Mouse (Mus musculus) kidney, adult 9 months (tissue): Measurements from ENCODE around the gene 2700049A03Rik.

Experiments
- DNase-seq: peaks from one replicate; pipeline ENCODE4 v3.0.0; 2022

2700049A03Rik gene

DNA sequence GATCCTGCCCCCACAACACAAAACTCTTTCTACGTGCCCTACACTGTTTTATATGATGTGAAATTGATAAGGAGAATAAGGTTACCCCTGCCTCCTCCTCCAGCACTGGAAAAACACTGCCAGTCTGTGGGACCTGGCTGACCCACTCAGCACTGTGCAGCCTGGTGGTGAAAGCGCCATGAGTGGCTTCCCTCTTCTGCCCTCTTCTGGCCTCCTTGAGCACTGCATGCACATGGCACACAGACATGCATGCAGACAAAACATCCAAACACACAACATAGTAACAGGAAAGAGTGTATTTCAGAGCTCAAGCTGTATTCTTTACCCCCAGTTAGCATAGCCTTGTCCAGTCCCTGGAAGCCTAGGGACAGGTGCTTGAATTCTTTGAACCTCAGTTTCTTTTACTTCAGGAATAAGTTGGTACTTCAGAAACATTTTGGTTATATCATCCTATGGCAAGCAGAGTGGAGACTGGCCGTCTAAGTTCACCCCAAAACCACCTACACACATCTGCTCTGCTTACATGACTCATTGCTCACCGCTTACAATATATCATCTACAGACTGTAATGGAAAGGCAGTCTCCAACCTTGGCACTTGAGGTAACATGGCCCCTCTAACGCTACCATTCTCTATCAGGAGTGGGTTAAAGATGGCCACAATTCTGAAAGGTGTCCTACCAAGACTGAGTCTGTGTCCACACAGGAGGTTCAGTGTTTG lies 138.0 kb downstream of the 2700049A03Rik start:
- no peak for DNase-seq

DNA sequence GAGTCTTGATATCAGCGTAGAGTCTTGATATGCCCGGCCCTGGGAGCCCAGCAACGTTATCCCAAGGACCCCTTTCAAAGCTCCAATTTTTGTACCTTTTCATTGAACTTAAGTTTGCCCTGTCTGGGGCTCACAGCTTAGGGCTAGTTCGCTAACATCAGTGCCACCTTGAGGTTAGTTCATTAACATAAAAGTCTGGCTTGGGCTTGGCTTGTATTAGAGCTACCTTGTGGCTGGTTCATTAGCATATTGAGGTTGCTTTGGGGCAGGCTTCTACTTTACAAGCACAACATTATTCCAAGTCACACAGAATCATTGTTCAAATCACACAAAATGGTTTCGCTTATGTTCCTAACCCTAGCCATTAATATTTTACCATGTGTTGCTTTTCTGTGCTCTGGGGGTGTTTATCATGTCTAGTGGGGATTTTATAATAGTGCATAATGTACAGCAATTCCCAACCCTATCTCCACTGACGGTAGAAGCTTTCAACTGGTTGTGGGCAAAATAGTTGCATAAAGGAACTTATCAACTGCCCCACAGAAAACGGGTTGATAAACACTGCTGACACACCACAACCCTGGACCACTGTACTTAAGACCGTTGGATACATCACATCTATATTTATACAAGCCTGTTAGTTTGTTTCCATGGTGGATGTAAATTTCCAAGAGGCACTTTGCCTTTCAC lies 139.4 kb downstream of the 2700049A03Rik start:
- no peak for DNase-seq

GRCm38 (mm10) chr12:71279521-71280262 lies 143.0 kb downstream of the 2700049A03Rik start:
- no peak for DNase-seq

DNA sequence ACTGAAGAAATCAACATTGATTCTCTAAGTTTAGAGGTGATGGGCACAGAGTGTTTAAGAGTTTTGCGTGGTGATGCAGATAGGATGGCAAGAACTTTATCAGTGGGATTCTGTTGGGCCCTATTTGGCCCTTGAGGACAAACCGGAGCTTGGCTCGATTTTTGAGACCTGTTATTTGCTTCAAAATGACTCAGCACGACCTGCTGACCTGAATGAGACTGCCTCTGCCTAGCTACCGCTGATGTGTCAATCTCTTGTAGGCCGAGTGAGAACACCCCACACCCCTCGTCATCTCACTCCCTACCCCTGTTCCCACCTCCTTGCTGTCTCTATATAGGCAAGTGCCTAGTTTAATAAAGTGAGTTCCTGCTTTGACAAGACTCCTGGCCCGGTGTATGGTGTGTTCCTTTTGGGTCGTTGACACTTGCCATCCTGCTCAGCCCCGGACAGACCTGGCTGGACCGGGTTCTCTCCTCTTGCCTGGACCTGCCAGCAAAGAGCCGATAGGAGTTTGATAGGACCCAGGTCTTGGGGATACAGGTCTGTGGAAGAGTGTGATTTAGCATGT lies 144.6 kb downstream of the 2700049A03Rik start:
- DNase-seq, result no peak

DNA sequence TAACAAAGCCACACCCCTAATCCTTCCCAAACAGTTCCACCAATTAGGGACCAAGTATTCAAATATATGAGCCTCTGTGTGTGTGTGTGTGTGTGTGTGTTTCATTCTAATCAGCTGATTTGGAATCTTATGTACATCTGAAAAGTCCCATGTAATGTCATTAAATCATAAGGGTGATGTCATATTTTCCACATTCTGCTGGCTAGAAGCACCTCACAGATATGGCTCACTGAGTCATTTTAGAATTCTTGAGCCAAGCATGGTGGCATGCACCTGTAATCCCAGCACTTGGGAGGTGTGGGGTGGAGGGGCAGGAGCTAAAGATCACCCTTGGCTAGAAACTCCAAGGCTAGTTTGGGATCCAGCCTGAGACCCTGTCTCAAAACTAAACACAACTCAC lies 148.8 kb downstream of the 2700049A03Rik start:
- DNase-seq, result no peak

GRCm38 (mm10) chr12:71290460-71290859 lies 153.8 kb downstream of the 2700049A03Rik start:
- DNase-seq, result no peak
